Mouse (Mus musculus) ES-E14 (cell line): ENCODE measurements around the gene Slc7a11.

Experiments used
- CHD2 ChIP-seq: IDR thresholded peaks from 2 replicates; pipeline ENCODE4 v1.6.1; 2014; ENCODE audit warnings: mild to moderate bottlenecking, low read depth, low read length, inconsistent platforms
- HCFC1 ChIP-seq: IDR thresholded peaks from 2 replicates; pipeline ENCODE4 v1.6.1; 2012; ENCODE audit warnings: low read length, inconsistent platforms, borderline replicate concordance; ENCODE audit not compliant: insufficient read depth
- MAFK ChIP-seq: IDR thresholded peaks from 2 replicates; pipeline ENCODE4 v1.6.1; 2014; ENCODE audit warnings: mild to moderate bottlenecking, low read depth, low read length, inconsistent platforms; ENCODE audit not compliant: insufficient read depth

DNA sequence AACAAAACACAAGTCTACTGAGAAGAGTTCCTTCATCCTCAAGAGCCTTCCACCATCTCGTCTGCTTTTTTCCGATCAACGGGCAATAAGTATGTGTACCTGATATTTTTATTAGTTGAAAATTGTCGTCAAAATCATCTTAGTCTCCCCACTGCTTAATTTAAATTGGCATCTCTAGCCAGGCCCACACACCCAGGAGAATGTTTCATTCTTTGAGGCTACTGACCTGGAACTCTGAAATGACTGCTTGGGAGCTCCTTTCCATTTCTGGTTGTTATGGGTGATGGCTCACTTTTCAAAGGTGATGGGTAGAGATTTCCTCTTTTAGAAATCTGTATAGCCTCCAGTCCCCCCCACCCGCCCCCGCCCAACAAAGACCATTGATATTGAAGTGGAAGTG, 54.6 kb downstream of the Slc7a11 start:
- TF ChIP-seq HCFC1 (no peak), CHD2 (no peak), MAFK (no peak)
